Mouse (Mus musculus): ENCODE results near the gene Nup85. TPM values are rescaled to one million over a fixed set of nuclear protein-coding genes. Genes with fewer than 3 reads are reported as not detected.

The Nup85 gene
- total and polyA plus RNA-seq, 3 experiments, result 57.5 to 172 (median 87.7) TPM

DNA sequence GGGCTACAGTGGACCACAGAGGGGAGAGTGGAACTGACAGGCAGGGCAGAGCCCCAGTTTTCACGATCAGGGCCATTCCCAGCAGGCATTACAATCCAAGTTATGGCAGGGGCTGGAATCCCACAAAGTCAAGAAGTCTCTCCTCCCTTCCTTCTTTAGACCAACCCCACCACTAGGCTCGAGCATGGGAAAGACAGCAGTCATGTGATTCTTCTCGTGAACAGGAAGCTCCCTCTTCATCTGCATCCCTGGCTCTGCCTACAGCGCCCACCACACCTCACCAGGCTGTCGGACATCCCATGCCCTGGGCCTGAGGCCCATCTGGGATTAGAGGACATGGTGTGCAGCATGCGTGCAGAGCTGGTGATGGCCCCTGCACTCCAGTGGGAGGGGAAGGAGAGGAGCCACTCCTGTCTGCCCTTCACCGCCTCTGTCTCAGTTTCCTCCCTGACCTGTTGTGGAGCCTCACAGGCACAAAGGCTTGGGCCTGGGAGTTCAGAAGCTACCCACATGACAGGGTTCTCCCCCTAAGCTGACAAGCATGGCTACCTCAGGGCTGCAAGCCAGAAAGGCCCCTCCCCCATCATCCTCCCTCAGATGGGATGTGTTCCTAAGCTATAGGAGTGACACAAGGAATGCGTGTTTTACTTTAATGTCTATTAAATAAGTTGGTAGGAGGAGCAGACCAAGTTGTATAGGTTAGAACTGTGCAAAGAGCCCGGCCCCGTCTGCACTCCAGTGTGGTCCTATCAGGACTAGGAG is 50.3 kb downstream of the Nup85 start:
- no peaks in the 10 kb centered on the region for H3K9me3 ChIP-seq (replicated peaks)
- peaks cover 47% of the 10 kb centered on the region for H3K4me1 ChIP-seq (ENCODE audit: insufficient read depth, low read depth, low read length)
- H3K36me3 ChIP-seq (replicated peaks), result peaks cover 79% of the 10 kb centered on the region
- no peak overlapping the region for H3K4me3 ChIP-seq (ENCODE audit: low read depth, low read length)
- ATAC-seq (ENCODE audit: extremely low read depth, insufficient number of reproducible peaks, low FRiP score, poor library complexity, severe bottlenecking), result no peak
- no peak for TF ChIP-seq GATA2 (IDR thresholded peaks at IDR 0.05; ENCODE audit: borderline replicate concordance, low read depth, low read length)
- TF ChIP-seq POLR2AphosphoS5 (IDR thresholded peaks at IDR 0.05; ENCODE audit: insufficient replicate concordance, low read depth, low read length), result no peak
- TF ChIP-seq CTCF (IDR thresholded peaks at IDR 0.05; ENCODE audit: low read depth, low read length), result no peak
- no peak for TF ChIP-seq TAL1 (conservative IDR thresholded peaks at IDR 0.05; ENCODE audit: low read depth, low read length)
- no peak for TF ChIP-seq GATA1 (IDR thresholded peaks at IDR 0.05; ENCODE audit: borderline replicate concordance, low read length)
- DNase-seq (ENCODE audit: low spot score), result no peak
- H3K27me3 ChIP-seq (ENCODE audit: insufficient read depth, low read length), result no peaks in the 10 kb centered on the region

DNA sequence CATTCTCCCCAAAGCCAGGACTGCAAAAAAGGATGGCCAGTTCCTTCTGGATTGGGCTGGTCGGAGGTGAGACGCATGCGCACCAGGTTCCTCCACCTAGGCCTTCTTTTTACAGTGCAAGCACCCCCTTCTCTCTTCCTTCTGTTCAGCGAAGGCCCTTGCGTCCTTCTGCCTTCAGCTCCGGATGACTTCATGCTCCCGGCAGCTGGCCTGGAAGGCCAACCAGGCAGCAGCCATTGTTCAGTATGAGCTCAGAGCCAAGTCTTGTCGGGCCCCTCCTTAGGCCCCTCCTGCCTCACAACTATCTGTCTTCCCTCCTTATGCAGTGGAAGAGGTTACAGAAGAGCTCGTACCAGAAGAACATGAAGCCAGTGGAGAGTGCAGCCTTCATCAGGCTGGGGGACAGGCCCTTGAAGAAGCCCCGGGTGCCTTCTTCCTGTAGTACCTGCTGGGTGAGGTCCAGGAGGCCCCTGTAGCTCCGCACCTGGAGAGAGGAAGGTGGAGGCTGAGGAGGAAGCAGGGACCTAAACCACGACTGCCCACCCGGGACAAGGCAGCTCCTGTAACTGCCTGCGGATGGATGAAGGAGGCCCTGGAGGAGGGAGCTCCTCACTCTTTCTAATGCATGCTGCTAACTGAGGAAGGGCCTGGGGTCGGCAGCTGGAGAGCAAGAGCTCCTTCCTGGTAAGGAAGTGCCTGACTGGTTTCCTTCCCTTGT is 51.0 kb downstream of the Nup85 start:
- Histone ChIP-seq H3K4me3 (ENCODE audit: low read depth, low read length) (no peak overlapping the region), H3K4me1 (ENCODE audit: insufficient read depth, low read depth, low read length) (peaks cover 40% of the 10 kb centered on the region), H3K36me3 (replicated peaks) (peaks cover 79% of the 10 kb centered on the region), H3K9me3 (replicated peaks) (no peaks in the 10 kb centered on the region), H3K27me3 (ENCODE audit: insufficient read depth, low read length) (no peaks in the 10 kb centered on the region)
- DNase-seq (ENCODE audit: low spot score) (no peak), ATAC-seq (ENCODE audit: extremely low read depth, insufficient number of reproducible peaks, low FRiP score, poor library complexity, severe bottlenecking) (no peak)
- TF ChIP-seq POLR2AphosphoS5 (IDR thresholded peaks at IDR 0.05; ENCODE audit: insufficient replicate concordance, low read depth, low read length) (no peak), CTCF (IDR thresholded peaks at IDR 0.05; ENCODE audit: low read depth, low read length) (no peak), TAL1 (conservative IDR thresholded peaks at IDR 0.05; ENCODE audit: low read depth, low read length) (no peak), GATA1 (IDR thresholded peaks at IDR 0.05; ENCODE audit: borderline replicate concordance, low read length) (no peak), GATA2 (IDR thresholded peaks at IDR 0.05; ENCODE audit: borderline replicate concordance, low read depth, low read length) (no peak)

DNA sequence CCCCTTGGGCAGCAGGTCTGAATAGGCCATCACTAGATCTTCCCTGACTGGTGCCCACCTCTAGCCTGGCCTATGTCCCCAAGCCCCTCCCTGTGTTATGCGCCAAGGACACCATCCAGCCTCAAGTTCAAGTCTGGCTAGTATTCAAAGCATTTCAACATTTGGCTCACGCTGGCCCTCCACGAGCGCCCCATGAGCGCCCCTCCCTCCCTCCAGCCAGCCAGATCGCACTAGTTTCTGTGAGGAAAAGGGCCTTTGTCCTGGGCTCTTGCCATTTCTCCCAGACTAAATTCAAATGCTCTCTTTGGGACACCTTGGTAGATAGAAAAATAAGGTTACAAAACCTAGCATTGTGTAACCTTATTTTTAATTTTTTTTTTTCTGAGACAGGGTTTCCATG is 51.6 kb downstream of the Nup85 start:
- Histone ChIP-seq H3K27me3 (ENCODE audit: insufficient read depth, low read length) (no peaks in the 10 kb centered on the region), H3K4me3 (ENCODE audit: low read depth, low read length) (no peak overlapping the region), H3K4me1 (ENCODE audit: insufficient read depth, low read depth, low read length) (peaks cover 38% of the 10 kb centered on the region), H3K36me3 (replicated peaks) (peaks cover 81% of the 10 kb centered on the region), H3K9me3 (replicated peaks) (no peaks in the 10 kb centered on the region)
- TF ChIP-seq GATA2 (IDR thresholded peaks at IDR 0.05; ENCODE audit: borderline replicate concordance, low read depth, low read length), result no peak
- TF ChIP-seq TAL1 (conservative IDR thresholded peaks at IDR 0.05; ENCODE audit: low read depth, low read length), result no peak
- no peak for TF ChIP-seq CTCF (IDR thresholded peaks at IDR 0.05; ENCODE audit: low read depth, low read length)
- TF ChIP-seq GATA1 (IDR thresholded peaks at IDR 0.05; ENCODE audit: borderline replicate concordance, low read length), result no peak
- TF ChIP-seq POLR2AphosphoS5 (IDR thresholded peaks at IDR 0.05; ENCODE audit: insufficient replicate concordance, low read depth, low read length), result no peak
- ATAC-seq (ENCODE audit: extremely low read depth, insufficient number of reproducible peaks, low FRiP score, poor library complexity, severe bottlenecking) (no peak), DNase-seq (ENCODE audit: low spot score) (no peak)

DNA sequence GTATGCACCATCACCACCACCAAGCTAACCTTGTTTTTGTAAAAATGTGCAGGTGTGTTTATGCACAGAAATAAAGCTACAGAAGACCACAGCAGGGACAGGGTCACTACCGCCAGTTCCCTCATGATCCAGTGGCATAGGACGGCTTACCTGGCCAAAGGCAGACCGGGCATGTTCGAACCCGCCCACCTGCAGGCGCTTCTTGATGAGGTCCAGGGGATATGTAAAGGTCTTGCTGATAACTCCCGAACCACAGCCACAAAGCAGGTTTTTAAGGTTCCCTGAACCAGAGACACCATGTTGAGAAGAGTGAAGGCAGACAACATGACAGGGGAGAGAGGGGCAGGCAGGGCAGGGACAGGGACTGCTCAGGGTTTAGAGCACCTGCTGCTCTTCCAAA is 52.1 kb downstream of the Nup85 start:
- H3K36me3 ChIP-seq (replicated peaks), result peaks cover 82% of the 10 kb centered on the region
- no peaks in the 10 kb centered on the region for H3K9me3 ChIP-seq (replicated peaks)
- no peak for TF ChIP-seq CTCF (IDR thresholded peaks at IDR 0.05; ENCODE audit: low read depth, low read length)
- TF ChIP-seq GATA1 (IDR thresholded peaks at IDR 0.05; ENCODE audit: borderline replicate concordance, low read length), result no peak
- no peak for TF ChIP-seq POLR2AphosphoS5 (IDR thresholded peaks at IDR 0.05; ENCODE audit: insufficient replicate concordance, low read depth, low read length)
- no peak for TF ChIP-seq GATA2 (IDR thresholded peaks at IDR 0.05; ENCODE audit: borderline replicate concordance, low read depth, low read length)
- no peak for TF ChIP-seq TAL1 (conservative IDR thresholded peaks at IDR 0.05; ENCODE audit: low read depth, low read length)
- ATAC-seq (ENCODE audit: extremely low read depth, insufficient number of reproducible peaks, low FRiP score, poor library complexity, severe bottlenecking) (no peak), DNase-seq (ENCODE audit: low spot score) (no peak)
- H3K4me3 ChIP-seq (ENCODE audit: low read depth, low read length), result no peak overlapping the region
- H3K4me1 ChIP-seq (ENCODE audit: insufficient read depth, low read depth, low read length), result peaks cover 34% of the 10 kb centered on the region
- H3K27me3 ChIP-seq (ENCODE audit: insufficient read depth, low read length), result no peaks in the 10 kb centered on the region

DNA sequence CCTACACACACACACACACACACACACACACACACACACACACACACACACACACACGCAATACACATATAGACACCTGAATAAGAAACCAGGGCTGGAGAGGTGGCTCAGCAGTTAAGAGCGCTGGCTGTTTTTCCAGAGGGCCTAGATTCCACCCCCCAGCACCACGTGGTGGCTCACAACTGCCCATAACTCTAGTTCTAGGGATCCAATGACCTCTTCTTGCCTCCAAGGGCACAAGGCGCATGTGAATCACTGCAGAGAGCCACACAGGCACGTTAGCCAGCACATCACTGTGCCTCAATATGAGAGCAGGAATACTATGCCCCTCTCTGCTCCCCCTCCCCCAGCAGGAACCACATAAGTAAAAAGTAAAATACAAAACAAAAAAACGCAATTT is 52.7 kb downstream of the Nup85 start:
- Histone ChIP-seq H3K36me3 (replicated peaks) (peaks cover 80% of the 10 kb centered on the region), H3K4me3 (ENCODE audit: low read depth, low read length) (no peak overlapping the region), H3K4me1 (ENCODE audit: insufficient read depth, low read depth, low read length) (peaks cover 29% of the 10 kb centered on the region), H3K9me3 (replicated peaks) (no peaks in the 10 kb centered on the region), H3K27me3 (ENCODE audit: insufficient read depth, low read length) (no peaks in the 10 kb centered on the region)
- no peak for ATAC-seq (ENCODE audit: extremely low read depth, insufficient number of reproducible peaks, low FRiP score, poor library complexity, severe bottlenecking)
- TF ChIP-seq GATA1 (IDR thresholded peaks at IDR 0.05; ENCODE audit: borderline replicate concordance, low read length) (no peak), GATA2 (IDR thresholded peaks at IDR 0.05; ENCODE audit: borderline replicate concordance, low read depth, low read length) (no peak), TAL1 (conservative IDR thresholded peaks at IDR 0.05; ENCODE audit: low read depth, low read length) (no peak), CTCF (IDR thresholded peaks at IDR 0.05; ENCODE audit: low read depth, low read length) (no peak)
- DNase-seq (ENCODE audit: low spot score), result no peak

DNA sequence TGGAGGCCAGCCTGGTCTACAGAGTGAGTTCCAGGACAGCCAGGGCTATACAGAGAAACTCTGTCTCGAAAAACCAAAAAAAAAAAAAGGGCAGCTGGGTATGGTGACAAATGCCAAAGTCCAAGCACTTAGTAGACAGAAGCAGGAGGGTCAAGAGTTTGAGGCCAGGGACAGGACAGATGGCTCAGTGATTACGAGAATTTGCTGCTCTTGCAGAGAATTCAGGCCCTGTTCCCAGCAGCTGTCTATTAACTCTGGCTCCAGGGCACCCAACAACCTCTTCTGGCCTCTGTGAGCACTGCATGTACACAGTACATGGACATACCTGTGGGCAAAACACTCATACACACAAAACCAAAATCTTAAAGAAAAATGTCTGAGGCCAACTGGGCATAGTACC is 53.8 kb downstream of the Nup85 start:
- Histone ChIP-seq H3K4me3 (ENCODE audit: low read depth, low read length) (no peak overlapping the region), H3K27me3 (ENCODE audit: insufficient read depth, low read length) (no peaks in the 10 kb centered on the region), H3K36me3 (replicated peaks) (peaks cover 91% of the 10 kb centered on the region), H3K9me3 (replicated peaks) (no peaks in the 10 kb centered on the region), H3K4me1 (ENCODE audit: insufficient read depth, low read depth, low read length) (peaks cover 21% of the 10 kb centered on the region)
- DNase-seq (ENCODE audit: low spot score), result no peak
- ATAC-seq (ENCODE audit: extremely low read depth, insufficient number of reproducible peaks, low FRiP score, poor library complexity, severe bottlenecking), result no peak
- TF ChIP-seq GATA2 (IDR thresholded peaks at IDR 0.05; ENCODE audit: borderline replicate concordance, low read depth, low read length) (no peak), TAL1 (conservative IDR thresholded peaks at IDR 0.05; ENCODE audit: low read depth, low read length) (no peak), CTCF (IDR thresholded peaks at IDR 0.05; ENCODE audit: low read depth, low read length) (no peak), GATA1 (IDR thresholded peaks at IDR 0.05; ENCODE audit: borderline replicate concordance, low read length) (no peak), POLR2AphosphoS5 (IDR thresholded peaks at IDR 0.05; ENCODE audit: insufficient replicate concordance, low read depth, low read length) (no peak)
